Mouse (Mus musculus) erythroblast, adult 5-6 weeks (primary cell): ENCODE results near the gene Eipr1. TPM values are rescaled to one million over a fixed set of nuclear protein-coding genes. Genes with fewer than 3 reads are reported as not detected.

Experiments
- ATAC-seq: replicated peaks from 2 replicates; pipeline ENCODE4 v1.8.0; 2016; ENCODE audit warnings: moderate number of reproducible peaks, mild to moderate bottlenecking, moderate TSS enrichment, inconsistent platforms; ENCODE audit not compliant: poor library complexity, low FRiP score, severe bottlenecking
- total RNA-seq, 2 experiments: library from RNA; stranded (forward) in 1 of 2; stranded (reverse) in 1 of 2; fragments of 150-400 nt in 1 of 2; fragments of 200-764, 138-1000 nt in 1 of 2; gene quantifications; 2 replicates each; pipeline versions ENCODE4 v1.2.3 to v1.2.4; 2015 to 2017; ENCODE audit warnings: low replicate concordance in 2 of 2

The Eipr1 gene
- total RNA-seq, 2 experiments from 2014 or later, result 20.8 to 41.1 TPM

GRCm38 (mm10) chr12:28868794-28869193 is 117.2 kb downstream of the Eipr1 start:
- ATAC-seq, result no peak

- ATAC-seq, result no peak
Observed at GRCm38 (mm10) chr12:28872271-28872670, 120.7 kb downstream of the Eipr1 start.

DNA sequence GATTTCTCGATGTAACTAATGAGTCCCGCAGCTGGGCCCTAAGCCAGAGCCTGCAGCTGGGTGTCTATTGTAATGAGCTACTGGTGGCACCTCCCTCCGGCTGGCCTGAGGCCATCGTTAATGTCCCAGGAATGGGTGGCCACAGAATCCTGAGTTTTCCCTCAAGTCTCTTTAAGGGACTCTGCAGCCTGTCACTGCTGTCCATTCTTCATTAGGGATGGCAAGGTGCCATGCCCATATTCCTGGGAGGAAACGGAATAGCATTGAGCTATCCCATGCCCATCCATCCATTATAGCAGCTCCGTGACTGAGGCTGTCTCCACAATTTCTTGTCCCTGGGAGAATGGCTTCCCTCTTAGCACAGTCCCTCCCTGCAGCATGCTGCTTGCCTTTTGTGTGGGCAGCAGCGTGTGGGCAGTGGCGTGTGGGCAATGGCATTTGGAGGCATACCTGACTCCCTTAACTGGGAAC is 123.2 kb downstream of the Eipr1 start:
- ATAC-seq, result no peak

GRCm38 (mm10) chr12:28875471-28875870 is 123.9 kb downstream of the Eipr1 start:
- no peak for ATAC-seq

DNA sequence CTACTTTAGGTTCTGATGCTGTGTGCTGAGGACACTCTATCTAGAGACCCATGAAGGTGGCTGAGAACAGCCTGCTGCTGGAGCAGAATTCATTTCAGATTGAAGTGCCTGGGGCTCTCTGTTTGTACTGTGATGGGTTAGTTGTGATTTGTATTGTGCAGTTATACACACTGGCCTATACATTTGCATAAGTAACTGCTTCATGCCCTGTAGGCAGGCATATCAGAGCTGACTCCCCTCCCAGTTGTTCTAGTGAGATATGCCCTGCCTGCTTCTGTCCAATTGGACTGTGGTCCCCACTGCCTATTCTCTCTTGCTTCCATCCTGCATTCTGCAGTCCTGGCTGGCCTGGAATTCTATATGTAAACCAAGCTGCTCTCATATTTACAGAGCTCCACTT is 128.9 kb downstream of the Eipr1 start:
- no peak for ATAC-seq

GRCm38 (mm10) chr12:28887712-28888111 is 136.1 kb downstream of the Eipr1 start:
- ATAC-seq, result no peak

- no peak for ATAC-seq
Observed at GRCm38 (mm10) chr12:28889068-28889674, 137.6 kb downstream of the Eipr1 start.

GRCm38 (mm10) chr12:28891523-28891922 is 139.9 kb downstream of the Eipr1 start:
- ATAC-seq, result no peak

DNA sequence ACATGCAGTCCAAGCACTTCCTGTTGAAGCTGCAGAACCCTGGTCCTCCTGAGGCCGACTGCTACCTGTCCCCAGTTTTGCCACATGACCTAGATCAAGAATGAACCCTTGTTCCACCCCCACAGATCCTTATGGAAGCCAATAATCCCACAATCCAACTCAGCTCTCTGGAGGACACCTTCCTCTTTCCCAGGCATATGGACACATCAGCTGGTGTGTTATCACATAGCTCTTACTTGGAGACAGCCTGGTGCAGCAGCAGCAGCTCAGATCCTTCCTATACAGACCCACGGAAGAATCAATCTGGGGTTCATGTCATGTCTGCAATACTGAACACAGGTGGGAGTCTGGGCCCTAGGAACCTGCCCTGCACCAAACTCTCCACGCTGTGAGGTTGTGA is 145.0 kb downstream of the Eipr1 start:
- no peak for ATAC-seq

DNA sequence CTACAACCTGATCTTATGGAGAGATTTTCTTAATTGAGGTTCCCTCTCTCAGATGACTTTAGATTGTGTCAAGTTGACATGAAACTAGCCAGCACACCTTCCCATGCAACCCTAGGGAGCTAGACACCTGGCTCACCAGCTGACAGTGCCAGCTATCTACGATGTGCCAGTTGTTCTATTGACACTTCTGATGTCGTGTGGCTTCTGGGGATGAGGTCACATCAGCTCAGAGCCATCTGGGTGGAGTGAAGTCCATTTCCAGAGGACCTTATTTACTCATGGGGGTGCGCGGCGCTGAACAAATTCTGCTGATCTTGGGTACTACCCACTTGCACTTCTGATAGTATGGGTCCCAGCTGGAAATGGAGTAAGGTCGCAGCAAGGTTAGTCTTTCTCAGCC is 146.7 kb downstream of the Eipr1 start:
- ATAC-seq, result no peak

GRCm38 (mm10) chr12:28899696-28900095 is 148.1 kb downstream of the Eipr1 start:
- ATAC-seq, result no peak

GRCm38 (mm10) chr12:28900341-28900740 is 148.7 kb downstream of the Eipr1 start:
- no peak for ATAC-seq

DNA sequence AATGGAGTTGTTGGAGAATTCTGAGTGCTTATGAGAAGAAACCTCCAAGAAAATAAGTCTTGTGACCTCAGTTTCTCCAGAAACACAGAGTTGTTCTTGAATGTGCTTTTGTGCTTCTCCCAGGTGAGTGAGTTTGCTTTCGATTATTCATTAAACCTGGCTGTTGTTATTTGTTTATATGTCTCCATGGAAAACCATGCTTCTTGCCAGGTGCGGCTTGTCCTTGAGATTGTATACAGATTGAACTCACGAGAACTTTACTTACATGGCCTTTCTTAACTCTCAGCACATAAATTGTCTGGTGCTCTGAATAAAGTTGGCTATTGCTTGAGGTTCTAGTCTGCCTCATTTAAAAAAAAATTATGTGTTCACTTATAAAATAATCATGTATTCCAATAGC is 150.5 kb downstream of the Eipr1 start:
- no peak for ATAC-seq

DNA sequence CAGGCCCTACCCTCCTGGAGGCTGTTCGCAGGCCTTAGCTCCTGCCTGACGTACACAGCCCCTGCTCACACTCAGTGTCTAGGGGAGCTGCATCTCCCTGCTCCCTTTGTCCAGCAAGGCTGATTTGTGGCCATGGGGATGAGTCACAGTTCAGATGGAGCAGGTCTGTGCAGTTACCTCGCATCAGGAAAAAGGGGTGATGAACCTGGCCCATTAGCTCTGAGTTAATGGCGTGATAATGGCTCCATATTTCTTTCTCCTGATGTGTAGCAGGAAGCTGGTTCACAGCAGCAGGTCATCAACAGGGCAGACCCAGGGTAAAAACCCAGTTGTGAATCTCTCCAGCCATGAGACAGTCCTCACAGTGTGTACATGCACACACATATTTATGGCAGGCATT is 151.5 kb downstream of the Eipr1 start:
- ATAC-seq, result no peak

DNA sequence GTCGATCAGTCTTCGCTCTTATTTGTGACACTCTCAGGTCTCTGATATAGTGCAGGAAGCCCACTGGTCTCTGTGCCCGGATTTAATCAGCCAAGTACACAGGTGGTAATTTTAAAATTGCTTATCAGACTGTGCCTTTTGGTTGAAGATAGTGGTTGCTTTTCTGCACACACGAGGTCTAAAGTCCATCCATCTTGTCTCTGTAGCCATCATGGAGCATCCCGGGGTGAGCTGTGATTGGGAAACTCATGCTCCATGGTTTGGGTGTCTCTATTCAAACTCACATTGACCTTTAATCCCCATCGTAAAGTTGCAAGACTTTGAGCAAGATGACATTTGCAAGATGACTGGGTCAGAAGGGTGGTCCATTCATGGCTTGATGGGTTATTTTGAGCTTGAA is 153.9 kb downstream of the Eipr1 start:
- ATAC-seq, result no peak

DNA sequence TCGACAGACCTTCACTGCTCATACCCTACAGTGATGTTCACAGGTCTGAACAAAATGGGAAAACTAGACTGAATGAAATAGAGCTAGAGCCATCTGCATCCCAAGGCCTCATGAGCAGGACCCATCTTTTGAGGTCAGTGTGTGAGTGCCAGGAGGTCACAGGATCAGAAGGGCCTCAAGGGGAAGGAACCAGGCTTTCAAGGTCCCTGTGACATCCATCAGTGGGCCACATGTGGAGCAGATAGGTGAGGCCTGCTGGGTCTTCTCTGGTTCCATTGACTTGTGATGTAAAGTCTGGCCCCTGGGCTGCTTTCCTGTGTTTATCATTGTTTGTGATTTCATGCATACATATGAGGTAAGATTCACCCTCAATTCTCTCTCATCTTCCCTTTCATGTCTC is 154.4 kb downstream of the Eipr1 start:
- no peak for ATAC-seq

DNA sequence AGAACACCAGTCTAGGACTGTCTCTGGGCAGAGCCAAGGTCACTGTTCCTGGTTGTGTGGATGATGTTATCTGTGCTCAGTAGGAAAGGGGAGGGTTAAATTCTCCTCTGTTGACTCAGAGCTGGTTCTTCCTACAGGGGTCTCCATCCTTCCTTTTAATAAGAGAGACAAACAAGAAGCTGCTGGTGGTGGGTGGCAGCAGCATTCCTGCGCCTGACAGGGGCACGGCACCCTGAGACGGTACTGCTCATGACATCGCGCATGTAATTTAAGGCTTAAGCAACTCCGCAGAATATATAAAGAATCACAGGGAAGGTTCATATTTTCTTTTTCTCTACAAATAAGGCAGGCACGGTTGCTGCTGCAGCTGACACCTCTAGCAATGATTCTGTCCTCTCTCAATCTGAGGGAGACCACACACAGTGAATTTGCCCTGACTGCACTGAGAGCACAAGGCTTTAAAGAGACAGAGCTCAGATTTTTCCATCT is 155.2 kb downstream of the Eipr1 start:
- no peak for ATAC-seq

GRCm38 (mm10) chr12:28907814-28908213 is 156.2 kb downstream of the Eipr1 start:
- ATAC-seq, result no peak

DNA sequence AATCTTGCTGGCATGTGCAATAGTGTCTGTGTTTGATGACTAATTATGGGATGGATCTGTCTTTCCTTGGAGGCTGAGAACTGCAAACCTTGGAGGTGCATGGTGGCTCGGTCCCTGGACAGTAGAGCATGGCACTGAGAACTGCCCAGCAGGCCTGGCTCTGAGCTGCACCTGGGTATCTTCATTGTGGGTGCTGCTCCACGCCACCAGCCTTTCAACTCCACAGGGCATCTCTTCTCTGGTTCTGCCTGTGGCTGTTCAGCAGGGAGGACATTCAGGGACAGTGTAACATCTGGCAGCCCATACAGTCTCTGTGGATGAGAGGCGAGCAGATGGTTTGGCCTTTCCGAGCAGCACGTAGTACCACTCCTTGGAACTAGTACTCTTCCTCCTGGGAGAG is 158.2 kb downstream of the Eipr1 start:
- ATAC-seq, result no peak

DNA sequence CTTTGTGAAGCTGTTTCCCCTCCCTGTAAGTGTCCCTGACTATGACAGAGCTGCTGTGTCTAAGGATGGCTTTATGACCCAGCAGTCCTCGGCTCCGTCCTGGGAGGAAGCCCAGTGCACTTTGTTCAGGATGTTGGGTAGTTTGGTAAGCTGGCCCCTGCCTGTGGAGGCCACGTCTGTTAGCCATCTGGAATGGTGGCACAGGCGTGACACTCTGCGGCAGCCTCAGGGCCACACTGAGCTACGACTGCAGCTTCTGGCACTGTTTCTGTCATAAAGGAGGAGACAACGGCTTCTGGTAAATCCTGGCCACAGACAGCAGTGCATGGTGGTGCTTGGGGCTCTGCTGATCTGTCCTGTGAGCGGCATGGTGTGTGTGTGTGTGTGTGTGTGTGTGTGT is 159.0 kb downstream of the Eipr1 start:
- no peak for ATAC-seq

DNA sequence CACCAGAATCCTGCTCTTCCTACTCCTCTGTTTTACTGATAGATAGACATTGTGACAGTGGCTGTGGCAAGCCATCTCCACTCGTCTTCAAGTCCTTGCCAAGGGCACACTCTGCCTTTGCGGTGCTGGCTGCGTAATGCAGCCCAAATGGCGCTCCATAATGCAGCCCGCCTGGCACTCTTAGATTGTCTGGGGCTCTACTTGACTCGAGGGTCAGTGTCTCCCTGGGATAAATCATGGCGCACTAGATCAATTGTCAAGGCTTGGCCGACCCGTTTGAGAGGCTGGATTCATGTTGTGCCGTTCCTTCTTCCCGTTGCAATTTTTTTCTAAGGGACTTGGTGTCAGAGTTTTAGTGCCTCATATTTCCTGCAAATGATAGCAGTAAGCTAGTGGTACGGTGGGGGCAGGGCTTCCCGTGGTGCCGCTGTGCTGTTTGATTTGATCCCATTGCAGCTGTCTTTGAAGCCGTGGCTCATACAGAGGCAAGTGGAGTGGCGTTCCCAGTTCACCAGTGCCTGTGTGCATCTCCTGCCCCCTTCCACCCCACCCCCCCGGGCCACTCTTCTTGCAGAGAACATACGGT is 160.8 kb downstream of the Eipr1 start:
- ATAC-seq, result no peak

- no peak for ATAC-seq
Observed at GRCm38 (mm10) chr12:28913099-28913498, 161.5 kb downstream of the Eipr1 start.
